Mouse (Mus musculus): ENCODE measurements around the gene Adam12. TPM values are rescaled to one million over a fixed set of nuclear protein-coding genes. Genes with fewer than 3 reads are reported as not detected.

Gene Adam12
- polyA plus RNA-seq, 1 experiment from 2014 or later: 2.8 TPM

- no peaks in the 10 kb centered on the region for H3K27me3 ChIP-seq (replicated peaks)
- H3K4me2 ChIP-seq: no peak overlapping the region
- ATAC-seq (replicated peaks): no peak
- no peaks in the 10 kb centered on the region for H3K4me1 ChIP-seq
- 73% methylated on average over 14 of the region's 14 CpGs for WGBS
- H3K36me3 ChIP-seq (replicated peaks): no peaks in the 10 kb centered on the region
- no peak overlapping the region for H3K9ac ChIP-seq
- no peak overlapping the region for H3K4me3 ChIP-seq
- H3K9me3 ChIP-seq: no peaks in the 10 kb centered on the region
- no peak overlapping the region for H3K27ac ChIP-seq
Measured at GRCm38 (mm10) chr7:134088548-134089347, 143.2 kb downstream of the Adam12 start.

- Histone ChIP-seq H3K4me3 (no peak overlapping the region), H3K27me3 (replicated peaks) (no peaks in the 10 kb centered on the region), H3K4me1 (no peaks in the 10 kb centered on the region), H3K4me2 (no peak overlapping the region), H3K27ac (no peak overlapping the region), H3K9ac (no peak overlapping the region), H3K36me3 (replicated peaks) (no peaks in the 10 kb centered on the region), H3K9me3 (no peaks in the 10 kb centered on the region)
- no peak for ATAC-seq (replicated peaks)
- WGBS: 65% methylated on average over 2 of the region's 2 CpGs
Measured at GRCm38 (mm10) chr7:134085396-134085795, 146.6 kb downstream of the Adam12 start.

GRCm38 (mm10) chr7:134084926-134085325 lies 147.0 kb downstream of the Adam12 start:
- Histone ChIP-seq H3K4me1 (no peaks in the 10 kb centered on the region), H3K4me3 (no peak overlapping the region), H3K4me2 (no peak overlapping the region), H3K36me3 (replicated peaks) (no peaks in the 10 kb centered on the region), H3K9me3 (no peaks in the 10 kb centered on the region), H3K27me3 (replicated peaks) (no peaks in the 10 kb centered on the region), H3K9ac (no peak overlapping the region), H3K27ac (no peak overlapping the region)
- ATAC-seq (replicated peaks): no peak

GRCm38 (mm10) chr7:134081307-134082072 lies 150.5 kb downstream of the Adam12 start:
- Histone ChIP-seq H3K36me3 (replicated peaks) (no peaks in the 10 kb centered on the region), H3K4me2 (no peak overlapping the region), H3K4me1 (no peaks in the 10 kb centered on the region), H3K9me3 (no peaks in the 10 kb centered on the region), H3K27me3 (replicated peaks) (no peaks in the 10 kb centered on the region), H3K9ac (no peak overlapping the region), H3K27ac (no peak overlapping the region), H3K4me3 (no peak overlapping the region)
- 88% methylated on average over 8 of the region's 8 CpGs for WGBS
- ATAC-seq (replicated peaks): no peak

GRCm38 (mm10) chr7:134079980-134080725 lies 151.8 kb downstream of the Adam12 start:
- Histone ChIP-seq H3K27ac (no peak overlapping the region), H3K4me2 (no peak overlapping the region), H3K9me3 (no peaks in the 10 kb centered on the region), H3K36me3 (replicated peaks) (no peaks in the 10 kb centered on the region), H3K4me1 (no peaks in the 10 kb centered on the region), H3K9ac (no peak overlapping the region), H3K4me3 (no peak overlapping the region), H3K27me3 (replicated peaks) (no peaks in the 10 kb centered on the region)
- no peak for ATAC-seq (replicated peaks)
- 82% methylated on average over 17 of the region's 17 CpGs for WGBS

- WGBS: 85% methylated on average over 4 of the region's 4 CpGs
- ATAC-seq (replicated peaks): no peak
- Histone ChIP-seq H3K4me3 (no peak overlapping the region), H3K27ac (no peak overlapping the region), H3K27me3 (replicated peaks) (no peaks in the 10 kb centered on the region), H3K4me2 (no peak overlapping the region), H3K9me3 (no peaks in the 10 kb centered on the region), H3K9ac (no peak overlapping the region), H3K36me3 (replicated peaks) (no peaks in the 10 kb centered on the region), H3K4me1 (no peaks in the 10 kb centered on the region)
Measured at GRCm38 (mm10) chr7:134077684-134078083, 154.3 kb downstream of the Adam12 start.

- H3K4me2 ChIP-seq: no peak overlapping the region
- no peaks in the 10 kb centered on the region for H3K9me3 ChIP-seq
- H3K4me1 ChIP-seq: no peaks in the 10 kb centered on the region
- no peak for ATAC-seq (replicated peaks)
- no peaks in the 10 kb centered on the region for H3K27me3 ChIP-seq (replicated peaks)
- H3K36me3 ChIP-seq (replicated peaks): no peaks in the 10 kb centered on the region
- H3K4me3 ChIP-seq: no peak overlapping the region
- H3K9ac ChIP-seq: no peak overlapping the region
- H3K27ac ChIP-seq: no peak overlapping the region
- WGBS: 93% methylated on average over 5 of the region's 5 CpGs
Measured at GRCm38 (mm10) chr7:134073011-134073410, 158.9 kb downstream of the Adam12 start.

- no peak for ATAC-seq (replicated peaks)
- no peaks in the 10 kb centered on the region for H3K36me3 ChIP-seq (replicated peaks)
- WGBS: 88% methylated on average over 11 of the region's 11 CpGs
- H3K4me2 ChIP-seq: no peak overlapping the region
- H3K4me1 ChIP-seq: no peaks in the 10 kb centered on the region
- H3K27me3 ChIP-seq (replicated peaks): no peaks in the 10 kb centered on the region
- no peak overlapping the region for H3K4me3 ChIP-seq
- H3K27ac ChIP-seq: no peak overlapping the region
- H3K9ac ChIP-seq: no peak overlapping the region
- H3K9me3 ChIP-seq: no peaks in the 10 kb centered on the region
Measured at GRCm38 (mm10) chr7:134071153-134071885, 160.6 kb downstream of the Adam12 start.

GRCm38 (mm10) chr7:134062629-134063028 lies 169.3 kb downstream of the Adam12 start:
- ATAC-seq (replicated peaks): no peak
- Histone ChIP-seq H3K4me3 (no peak overlapping the region), H3K27me3 (replicated peaks) (no peaks in the 10 kb centered on the region), H3K4me1 (no peaks in the 10 kb centered on the region), H3K27ac (no peak overlapping the region), H3K9me3 (no peaks in the 10 kb centered on the region), H3K36me3 (replicated peaks) (no peaks in the 10 kb centered on the region), H3K4me2 (no peak overlapping the region), H3K9ac (no peak overlapping the region)
- 86% methylated on average over 4 of the region's 4 CpGs for WGBS

GRCm38 (mm10) chr7:134052486-134052885 lies 179.5 kb downstream of the Adam12 start:
- Histone ChIP-seq H3K27ac (no peak overlapping the region), H3K27me3 (replicated peaks) (no peaks in the 10 kb centered on the region), H3K4me1 (no peaks in the 10 kb centered on the region), H3K9ac (no peak overlapping the region), H3K36me3 (replicated peaks) (no peaks in the 10 kb centered on the region), H3K9me3 (no peaks in the 10 kb centered on the region), H3K4me2 (no peak overlapping the region), H3K4me3 (no peak overlapping the region)
- ATAC-seq (replicated peaks): no peak
- 66% methylated on average over 2 of the region's 2 CpGs for WGBS

GRCm38 (mm10) chr7:134050371-134050770 lies 181.6 kb downstream of the Adam12 start:
- Histone ChIP-seq H3K4me3 (no peak overlapping the region), H3K27me3 (replicated peaks) (no peaks in the 10 kb centered on the region), H3K27ac (no peak overlapping the region), H3K36me3 (replicated peaks) (no peaks in the 10 kb centered on the region), H3K9me3 (no peaks in the 10 kb centered on the region), H3K4me1 (no peaks in the 10 kb centered on the region), H3K9ac (no peak overlapping the region), H3K4me2 (no peak overlapping the region)
- no peak for ATAC-seq (replicated peaks)
- 86% methylated on average over 1 of the region's 1 CpGs for WGBS

- H3K4me3 ChIP-seq: no peak overlapping the region
- no peaks in the 10 kb centered on the region for H3K36me3 ChIP-seq (replicated peaks)
- H3K4me2 ChIP-seq: no peak overlapping the region
- no peak overlapping the region for H3K9ac ChIP-seq
- no peak for ATAC-seq (replicated peaks)
- WGBS: 87% methylated on average over 3 of the region's 3 CpGs
- H3K27ac ChIP-seq: no peak overlapping the region
- no peaks in the 10 kb centered on the region for H3K27me3 ChIP-seq (replicated peaks)
- no peaks in the 10 kb centered on the region for H3K4me1 ChIP-seq
- H3K9me3 ChIP-seq: no peaks in the 10 kb centered on the region
Measured at GRCm38 (mm10) chr7:134046376-134046775, 185.6 kb downstream of the Adam12 start.

Data from midbrain, embryonic 15.5 days (tissue).